Mouse (Mus musculus) heart, adult 18-20 months (tissue): ENCODE results near the gene Ephb1. TPM values are rescaled to one million over a fixed set of nuclear protein-coding genes. Genes with fewer than 3 reads are reported as not detected.

ENCODE experiments used
- DNase-seq, 2 experiments: peaks; one replicate each; pipeline ENCODE4 v3.0.0; 2021 to 2022; ENCODE audit warnings: mixed read lengths in 1 of 2
- total RNA-seq, 2 experiments: library from RNA; stranded (reverse); gene quantifications; 2 replicates each; pipeline ENCODE4 v1.2.3; 2021

Ephb1 gene
- total RNA-seq, 2 experiments from 2014 or later = 20.6 to 22.5 TPM

GRCm38 (mm10) chr9:101986910-101987309 is 367.6 kb downstream of the Ephb1 start:
- DNase-seq = no peak

- no peak for DNase-seq
These were observed 372.1 kb downstream of the Ephb1 start for GRCm38 (mm10) chr9:101982378-101982777.

- no peak for DNase-seq
These were observed 373.3 kb downstream of the Ephb1 start for GRCm38 (mm10) chr9:101981161-101981560.

GRCm38 (mm10) chr9:101976884-101977465 is 377.5 kb downstream of the Ephb1 start:
- no peak for DNase-seq

GRCm38 (mm10) chr9:101972314-101972713 is 382.2 kb downstream of the Ephb1 start:
- DNase-seq = peak in 1 of 2 experiments; percentile 3

GRCm38 (mm10) chr9:101971806-101972205 is 382.7 kb downstream of the Ephb1 start:
- peak; percentile 18 for DNase-seq

GRCm38 (mm10) chr9:101956228-101956627 is 398.3 kb downstream of the Ephb1 start:
- no peak for DNase-seq

- DNase-seq = no peak
These were observed 400.0 kb downstream of the Ephb1 start for GRCm38 (mm10) chr9:101954529-101954928.

- DNase-seq = no peak
These were observed 404.4 kb downstream of the Ephb1 start for GRCm38 (mm10) chr9:101950101-101950500.

GRCm38 (mm10) chr9:101945814-101946213 is 408.7 kb downstream of the Ephb1 start:
- DNase-seq = no peak

GRCm38 (mm10) chr9:101945326-101945725 is 409.2 kb downstream of the Ephb1 start:
- no peak for DNase-seq

GRCm38 (mm10) chr9:101942058-101942669 is 412.3 kb downstream of the Ephb1 start:
- DNase-seq = no peak

GRCm38 (mm10) chr9:101940182-101940581 is 414.3 kb downstream of the Ephb1 start:
- DNase-seq = no peak

GRCm38 (mm10) chr9:101939006-101939405 is 415.5 kb downstream of the Ephb1 start:
- DNase-seq = no peak

- no peak for DNase-seq
These were observed 416.4 kb downstream of the Ephb1 start for GRCm38 (mm10) chr9:101938066-101938465.

GRCm38 (mm10) chr9:101934887-101935286 is 419.6 kb downstream of the Ephb1 start:
- no peak for DNase-seq

GRCm38 (mm10) chr9:101933946-101934573 is 420.4 kb downstream of the Ephb1 start:
- peak in 1 of 2 experiments; percentile 8 for DNase-seq

- DNase-seq = no peak
These were observed 429.7 kb downstream of the Ephb1 start for GRCm38 (mm10) chr9:101924829-101925228.

- peak; percentile 23 to 36 for DNase-seq
These were observed 431.6 kb downstream of the Ephb1 start for GRCm38 (mm10) chr9:101922846-101923245.

GRCm38 (mm10) chr9:101919324-101919723 is 435.2 kb downstream of the Ephb1 start:
- DNase-seq = no peak

- no peak for DNase-seq
These were observed 435.7 kb downstream of the Ephb1 start for GRCm38 (mm10) chr9:101918771-101919170.

GRCm38 (mm10) chr9:101915082-101915481 is 439.4 kb downstream of the Ephb1 start:
- DNase-seq = no peak

- DNase-seq = no peak
These were observed 443.2 kb downstream of the Ephb1 start for GRCm38 (mm10) chr9:101911176-101911866.
